Mouse (Mus musculus): ENCODE data around the gene Pbx1.
A peak's percentile ranks its signal among the peaks of the same experiment; 100 is the strongest.

Gene Pbx1

DNA sequence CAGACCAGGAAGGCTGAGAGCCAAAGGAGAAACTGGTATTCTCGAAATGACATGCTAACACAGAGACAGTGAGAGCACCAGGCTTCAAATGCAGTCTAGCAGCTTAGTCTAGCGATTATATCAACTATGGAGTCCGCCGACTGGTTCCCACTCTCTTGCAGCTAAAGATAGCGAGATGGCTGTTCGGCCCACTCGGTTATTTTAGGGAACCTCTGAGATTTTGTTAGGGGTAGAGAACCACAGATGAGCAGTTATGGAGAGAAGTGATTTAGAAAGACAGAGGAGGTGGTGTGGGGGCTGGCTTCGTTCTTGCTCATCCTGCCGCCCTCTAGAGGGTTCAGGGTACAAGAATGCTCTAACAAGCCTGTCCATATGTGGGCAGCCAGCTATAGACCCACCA is 13.2 kb downstream of the Pbx1 start:
- peaks cover 26% of the 10 kb centered on the region for H3K4me1 ChIP-seq (replicated peaks; ENCODE audit: low read depth, low read length)
- H3K4me3 ChIP-seq (replicated peaks; ENCODE audit: low read length): no peak overlapping the region
- H3K36me3 ChIP-seq (ENCODE audit: insufficient read depth, low read length): no peaks in the 10 kb centered on the region
- no peaks in the 10 kb centered on the region for H3K27me3 ChIP-seq (ENCODE audit: insufficient read depth, low read length)
- H3K9me3 ChIP-seq (ENCODE audit: low read length): no peaks in the 10 kb centered on the region
- no peak for TF ChIP-seq POU5F1 (IDR thresholded peaks at IDR 0.05; ENCODE audit: borderline replicate concordance, low read length)
- TF ChIP-seq CTCF (conservative IDR thresholded peaks at IDR 0.05; ENCODE audit: low read length): no peak

DNA sequence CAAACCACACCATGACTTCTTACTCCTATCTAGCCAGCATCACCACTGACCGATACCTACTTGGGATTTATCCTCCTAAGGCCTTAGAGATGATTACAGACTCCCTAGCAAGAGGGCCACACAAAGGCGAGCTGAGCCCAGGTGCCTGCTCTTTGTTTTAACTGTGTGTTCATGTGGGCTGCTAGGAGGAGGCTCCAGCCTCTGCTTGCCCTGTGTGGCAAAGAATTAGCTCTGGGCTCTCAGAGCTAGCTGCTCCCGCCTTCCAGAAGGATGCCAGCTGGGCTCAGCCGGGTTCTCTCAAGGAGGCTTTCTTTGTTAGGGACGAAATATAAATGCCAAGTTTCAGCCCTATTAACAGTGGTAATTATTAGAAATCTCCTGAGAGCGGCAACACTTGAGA is 14.4 kb downstream of the Pbx1 start:
- H3K4me3 ChIP-seq (replicated peaks; ENCODE audit: low read length): no peak overlapping the region
- H3K36me3 ChIP-seq (ENCODE audit: insufficient read depth, low read length): no peaks in the 10 kb centered on the region
- no peak for TF ChIP-seq CTCF (conservative IDR thresholded peaks at IDR 0.05; ENCODE audit: low read length)
- TF ChIP-seq POU5F1 (IDR thresholded peaks at IDR 0.05; ENCODE audit: borderline replicate concordance, low read length): no peak
- TF ChIP-seq NANOG (IDR thresholded peaks at IDR 0.05; ENCODE audit: borderline replicate concordance, low read length): no peak
- H3K9me3 ChIP-seq (ENCODE audit: low read length): no peaks in the 10 kb centered on the region
- H3K4me1 ChIP-seq (replicated peaks; ENCODE audit: low read depth, low read length): peaks cover 26% of the 10 kb centered on the region
- H3K27me3 ChIP-seq (ENCODE audit: insufficient read depth, low read length): no peaks in the 10 kb centered on the region

DNA sequence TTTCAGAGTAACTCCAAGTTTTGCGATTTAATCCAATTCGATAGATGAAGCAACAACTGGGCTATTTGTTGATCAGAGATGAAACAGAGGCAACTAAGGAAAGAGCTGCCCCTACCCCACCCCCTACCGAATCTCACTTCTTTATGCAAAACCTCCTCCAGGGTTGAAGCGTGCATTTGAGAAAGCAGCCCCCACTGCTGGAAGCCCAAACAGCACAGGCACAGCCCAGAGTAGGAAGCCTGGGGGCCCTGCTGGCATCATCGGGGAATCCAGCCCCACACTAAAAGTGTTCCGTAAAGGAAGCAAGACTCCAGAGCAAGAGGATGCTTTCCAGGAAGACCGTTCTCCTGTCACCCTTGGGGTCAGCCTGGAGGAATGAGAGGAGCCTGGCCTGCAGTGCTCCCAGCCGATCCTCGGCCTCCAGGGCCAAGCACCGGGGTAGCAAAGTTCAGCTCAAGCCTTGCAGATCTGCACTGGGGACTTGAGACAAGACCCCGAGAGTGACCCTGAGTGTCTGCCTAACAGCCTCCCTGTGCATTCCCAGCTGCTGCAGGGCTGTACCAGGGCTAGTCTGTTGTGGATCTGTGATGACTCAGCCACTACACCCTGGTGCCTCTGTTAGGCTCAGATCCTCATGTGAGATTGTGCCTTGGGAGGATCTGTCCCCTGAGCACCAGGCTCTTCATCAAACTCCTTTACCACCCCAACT is 15.2 kb downstream of the Pbx1 start:
- Histone ChIP-seq H3K36me3 (ENCODE audit: insufficient read depth, low read length) (no peaks in the 10 kb centered on the region), H3K9me3 (ENCODE audit: low read length) (no peaks in the 10 kb centered on the region), H3K4me1 (replicated peaks; ENCODE audit: low read depth, low read length) (peaks cover 26% of the 10 kb centered on the region), H3K4me3 (replicated peaks; ENCODE audit: low read length) (0 out of 2 replicates have a peak overlapping the region, but pooled peaks have one; percentile 20), H3K27me3 (ENCODE audit: insufficient read depth, low read length) (no peaks in the 10 kb centered on the region)
- TF ChIP-seq NANOG (IDR thresholded peaks at IDR 0.05; ENCODE audit: borderline replicate concordance, low read length): no peak
- TF ChIP-seq CTCF (conservative IDR thresholded peaks at IDR 0.05; ENCODE audit: low read length): no peak
- no peak for TF ChIP-seq POU5F1 (IDR thresholded peaks at IDR 0.05; ENCODE audit: borderline replicate concordance, low read length)

DNA sequence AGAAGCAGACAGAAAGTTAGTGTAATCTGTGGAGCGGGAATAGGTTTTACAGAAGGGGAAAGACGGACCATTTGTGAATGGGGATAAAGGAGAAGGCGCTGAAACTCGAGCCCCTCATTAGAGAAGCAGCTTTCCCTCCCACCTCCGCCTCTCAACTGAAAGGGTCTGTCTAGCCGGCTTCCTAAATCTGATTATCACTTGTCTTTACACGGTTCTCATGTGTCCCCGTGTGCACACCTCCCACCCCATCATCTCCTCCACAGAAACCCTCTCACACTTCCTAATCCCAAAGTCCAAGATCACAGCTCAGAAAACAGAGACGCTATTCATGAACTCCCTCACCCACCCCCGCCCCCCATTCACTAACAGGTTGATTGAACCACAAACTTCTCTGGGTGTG is 21.5 kb downstream of the Pbx1 start:
- H3K36me3 ChIP-seq (ENCODE audit: insufficient read depth, low read length): no peaks in the 10 kb centered on the region
- H3K4me1 ChIP-seq (replicated peaks; ENCODE audit: low read depth, low read length): peaks cover 6% of the 10 kb centered on the region
- H3K9me3 ChIP-seq (ENCODE audit: low read length): peaks cover 18% of the 10 kb centered on the region
- TF ChIP-seq POU5F1 (IDR thresholded peaks at IDR 0.05; ENCODE audit: borderline replicate concordance, low read length): no peak
- TF ChIP-seq NANOG (IDR thresholded peaks at IDR 0.05; ENCODE audit: borderline replicate concordance, low read length): no peak
- TF ChIP-seq CTCF (conservative IDR thresholded peaks at IDR 0.05; ENCODE audit: low read length): no peak
- H3K27me3 ChIP-seq (ENCODE audit: insufficient read depth, low read length): no peaks in the 10 kb centered on the region
- no peak overlapping the region for H3K4me3 ChIP-seq (replicated peaks; ENCODE audit: low read length)

DNA sequence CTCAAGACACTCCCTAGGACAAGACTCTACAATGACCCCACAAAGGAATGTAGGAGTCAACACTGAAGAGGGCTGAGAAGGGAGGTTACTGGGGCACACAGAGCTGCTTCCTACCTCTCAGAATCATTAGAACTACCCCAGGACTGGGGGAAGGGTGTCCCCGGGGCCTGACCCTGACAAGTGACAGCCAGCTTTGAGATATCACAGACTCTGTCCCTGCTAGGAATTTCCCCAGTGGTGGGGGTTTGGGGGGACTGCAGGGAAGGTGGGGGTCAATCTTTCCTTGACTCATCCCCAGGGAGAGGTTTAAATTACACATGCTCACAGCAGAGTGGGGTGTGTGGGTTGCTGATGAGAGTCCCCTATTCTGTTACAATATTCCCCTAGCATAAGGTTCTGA is 22.0 kb downstream of the Pbx1 start:
- Histone ChIP-seq H3K4me3 (replicated peaks; ENCODE audit: low read length) (no peak overlapping the region), H3K9me3 (ENCODE audit: low read length) (peaks cover 18% of the 10 kb centered on the region), H3K27me3 (ENCODE audit: insufficient read depth, low read length) (no peaks in the 10 kb centered on the region), H3K36me3 (ENCODE audit: insufficient read depth, low read length) (no peaks in the 10 kb centered on the region), H3K4me1 (replicated peaks; ENCODE audit: low read depth, low read length) (peaks cover 7% of the 10 kb centered on the region)
- TF ChIP-seq NANOG (IDR thresholded peaks at IDR 0.05; ENCODE audit: borderline replicate concordance, low read length) (no peak), POU5F1 (IDR thresholded peaks at IDR 0.05; ENCODE audit: borderline replicate concordance, low read length) (no peak), CTCF (conservative IDR thresholded peaks at IDR 0.05; ENCODE audit: low read length) (no peak)

DNA sequence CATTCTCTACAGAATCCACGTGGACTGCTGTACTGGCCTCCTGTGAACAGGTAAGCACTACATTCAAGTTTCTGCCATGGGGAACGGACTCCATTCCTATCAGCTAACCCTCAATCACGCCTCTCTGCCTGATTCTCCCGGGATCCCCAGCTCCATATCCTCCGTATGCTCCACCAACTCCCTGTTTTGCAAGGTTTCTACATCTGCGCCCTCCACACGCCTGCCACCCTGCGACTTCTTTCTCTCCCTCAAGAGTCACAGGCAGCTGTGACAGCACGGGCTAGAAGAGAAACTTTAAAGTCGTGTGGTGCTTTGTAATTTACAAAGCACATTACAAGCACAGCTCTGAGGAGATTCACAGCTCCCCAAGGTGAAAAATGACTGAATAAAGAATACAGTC is 23.3 kb downstream of the Pbx1 start:
- peaks cover 18% of the 10 kb centered on the region for H3K9me3 ChIP-seq (ENCODE audit: low read length)
- H3K4me1 ChIP-seq (replicated peaks; ENCODE audit: low read depth, low read length): peaks cover 12% of the 10 kb centered on the region
- H3K36me3 ChIP-seq (ENCODE audit: insufficient read depth, low read length): no peaks in the 10 kb centered on the region
- no peaks in the 10 kb centered on the region for H3K27me3 ChIP-seq (ENCODE audit: insufficient read depth, low read length)
- no peak overlapping the region for H3K4me3 ChIP-seq (replicated peaks; ENCODE audit: low read length)
- TF ChIP-seq CTCF (conservative IDR thresholded peaks at IDR 0.05; ENCODE audit: low read length) (no peak), NANOG (IDR thresholded peaks at IDR 0.05; ENCODE audit: borderline replicate concordance, low read length) (no peak), POU5F1 (IDR thresholded peaks at IDR 0.05; ENCODE audit: borderline replicate concordance, low read length) (no peak)

DNA sequence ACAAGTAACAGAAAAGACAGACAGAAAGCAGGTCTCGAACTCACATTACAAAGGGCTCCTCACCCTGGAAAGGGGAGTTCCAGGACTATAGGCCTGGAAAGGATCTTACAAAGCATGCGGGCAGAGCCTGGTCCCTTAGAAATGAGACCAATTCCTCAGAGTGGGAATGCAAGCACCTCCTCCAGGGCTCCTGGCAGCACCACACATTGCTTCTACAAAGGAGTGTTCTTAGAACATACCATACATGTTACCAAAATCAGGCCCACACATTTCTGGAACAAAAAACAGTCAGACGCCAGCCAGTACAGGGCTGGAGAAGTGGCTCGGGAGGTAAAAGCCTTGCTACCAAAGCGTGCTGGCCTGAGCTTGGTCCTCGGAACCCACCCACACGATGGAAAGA is 24.1 kb downstream of the Pbx1 start:
- no peak for TF ChIP-seq POU5F1 (IDR thresholded peaks at IDR 0.05; ENCODE audit: borderline replicate concordance, low read length)
- no peak for TF ChIP-seq NANOG (IDR thresholded peaks at IDR 0.05; ENCODE audit: borderline replicate concordance, low read length)
- no peak for TF ChIP-seq CTCF (conservative IDR thresholded peaks at IDR 0.05; ENCODE audit: low read length)
- peaks cover 18% of the 10 kb centered on the region for H3K9me3 ChIP-seq (ENCODE audit: low read length)

DNA sequence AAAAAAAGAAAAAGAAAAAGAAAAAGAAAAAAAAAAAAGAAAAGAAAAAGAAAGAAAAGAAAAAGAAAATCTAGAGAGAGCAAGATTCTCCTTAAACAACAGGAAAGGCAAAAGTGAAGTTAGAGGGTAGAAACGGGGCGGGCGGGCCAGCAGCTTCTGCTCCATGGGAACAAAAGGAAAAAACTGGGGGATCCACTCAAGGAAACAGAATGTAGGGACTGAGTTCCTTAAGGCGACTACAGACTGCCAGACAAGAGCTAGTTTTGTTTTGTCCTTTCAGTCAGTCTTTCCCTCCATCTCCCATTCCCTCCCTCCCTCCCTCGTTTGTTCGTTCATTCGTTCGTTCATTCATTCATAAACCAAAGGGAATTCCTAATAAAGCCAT is 25.8 kb downstream of the Pbx1 start:
- Histone ChIP-seq H3K4me3 (replicated peaks; ENCODE audit: low read length) (no peak overlapping the region), H3K36me3 (ENCODE audit: insufficient read depth, low read length) (no peaks in the 10 kb centered on the region)

More for the DNA sequence above, 24.1 kb downstream of the Pbx1 start:
- Histone ChIP-seq H3K4me1 (replicated peaks; ENCODE audit: low read depth, low read length) (peaks cover 19% of the 10 kb centered on the region), H3K4me3 (replicated peaks; ENCODE audit: low read length) (no peak overlapping the region), H3K27me3 (ENCODE audit: insufficient read depth, low read length) (no peaks in the 10 kb centered on the region), H3K36me3 (ENCODE audit: insufficient read depth, low read length) (no peaks in the 10 kb centered on the region)

More for the DNA sequence above, 25.8 kb downstream of the Pbx1 start:
- no peaks in the 10 kb centered on the region for H3K27me3 ChIP-seq (ENCODE audit: insufficient read depth, low read length)
- no peak for TF ChIP-seq NANOG (IDR thresholded peaks at IDR 0.05; ENCODE audit: borderline replicate concordance, low read length)
- no peak for TF ChIP-seq CTCF (conservative IDR thresholded peaks at IDR 0.05; ENCODE audit: low read length)
- TF ChIP-seq POU5F1 (IDR thresholded peaks at IDR 0.05; ENCODE audit: borderline replicate concordance, low read length): no peak
- peaks cover 30% of the 10 kb centered on the region for H3K4me1 ChIP-seq (replicated peaks; ENCODE audit: low read depth, low read length)
- H3K9me3 ChIP-seq (ENCODE audit: low read length): peaks cover 18% of the 10 kb centered on the region
